Mouse (Mus musculus): ENCODE data around the gene Chd9.

The Chd9 gene

DNA sequence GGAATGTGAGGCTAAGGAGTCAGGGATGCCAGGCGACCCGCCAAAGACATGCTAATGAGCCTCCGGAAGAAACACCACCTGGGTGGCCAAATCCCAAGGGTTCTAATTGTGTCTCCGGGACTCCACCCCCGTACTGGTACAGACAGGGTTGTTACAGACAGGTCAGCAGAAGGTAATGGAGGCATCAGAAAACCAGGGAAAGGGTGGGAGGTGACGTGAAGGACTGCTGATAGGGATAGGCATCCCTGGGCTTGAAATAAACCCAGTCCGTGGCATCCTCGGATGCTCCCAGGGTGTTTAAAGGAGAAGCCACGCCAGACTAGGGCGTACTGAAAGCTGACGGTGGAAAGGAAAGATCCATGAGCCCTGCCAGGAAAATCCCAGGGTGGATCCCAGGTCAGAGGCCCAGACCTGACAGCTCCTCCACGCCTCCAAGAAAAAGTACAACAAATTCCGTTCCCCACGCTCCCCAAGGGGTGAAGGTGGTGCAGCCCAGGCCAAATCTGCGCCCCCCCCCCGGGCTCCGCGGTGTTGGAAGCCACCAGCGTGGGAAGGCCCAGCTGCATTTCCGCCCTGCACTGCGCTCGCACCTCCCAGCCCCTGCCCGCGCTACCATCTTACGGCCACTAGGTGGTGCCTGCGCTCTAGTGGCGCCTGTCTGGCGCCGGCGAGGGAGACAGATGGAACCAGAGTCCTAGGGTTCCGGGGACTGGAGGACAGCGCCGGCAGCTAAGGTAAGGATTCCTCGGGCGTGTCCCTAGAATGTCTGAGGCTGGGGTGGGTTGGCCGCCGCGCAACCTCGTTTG is at the start of gene Chd9:
Gene Chd9, plus strand, starts transcription at position 172 of the 806 bp plus-strand sequence.
- DNase-seq (ENCODE audit: low spot score), result peak; percentile 96

DNA sequence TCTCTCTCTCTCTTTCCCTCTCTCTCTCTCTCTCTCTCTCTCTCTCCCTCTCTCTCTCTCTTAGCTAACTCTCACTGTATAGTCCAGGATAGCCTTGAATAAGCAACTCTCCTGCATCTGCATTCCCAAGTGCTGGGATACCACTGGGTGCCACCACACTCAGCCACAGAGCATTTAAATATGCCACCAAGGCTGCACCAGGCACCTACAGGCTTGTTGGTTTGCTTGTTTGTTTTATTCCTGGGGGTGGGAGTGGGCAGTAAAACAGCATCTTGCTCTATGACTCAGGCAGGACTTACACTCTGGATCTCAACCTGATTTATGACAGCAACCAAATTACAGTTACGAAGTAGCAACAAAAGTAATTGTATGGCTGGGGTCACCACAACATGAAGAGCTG is 36.5 kb upstream of the Chd9 start:
- DNase-seq (ENCODE audit: low spot score), result no peak

DNA sequence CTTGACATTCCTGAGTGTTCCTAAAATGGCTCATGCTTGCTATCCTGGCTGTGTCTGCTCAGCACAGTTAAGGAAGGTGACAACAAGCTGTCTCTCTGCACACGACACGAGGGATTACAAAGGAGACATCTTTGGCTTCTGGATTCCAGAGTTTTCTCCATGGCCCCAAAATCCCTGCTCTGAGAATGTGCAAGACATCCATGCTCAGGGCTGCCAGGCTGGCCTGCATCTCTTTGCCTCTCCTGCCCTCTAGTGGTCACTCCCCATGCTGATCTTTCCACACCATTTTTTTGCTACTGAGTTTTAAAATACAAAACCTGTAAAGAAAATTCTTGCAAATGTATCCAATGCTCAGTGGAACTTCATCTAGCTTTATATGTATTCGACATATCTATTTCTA is 34.4 kb upstream of the Chd9 start:
- peak; percentile 90 for DNase-seq (ENCODE audit: low spot score)

DNA sequence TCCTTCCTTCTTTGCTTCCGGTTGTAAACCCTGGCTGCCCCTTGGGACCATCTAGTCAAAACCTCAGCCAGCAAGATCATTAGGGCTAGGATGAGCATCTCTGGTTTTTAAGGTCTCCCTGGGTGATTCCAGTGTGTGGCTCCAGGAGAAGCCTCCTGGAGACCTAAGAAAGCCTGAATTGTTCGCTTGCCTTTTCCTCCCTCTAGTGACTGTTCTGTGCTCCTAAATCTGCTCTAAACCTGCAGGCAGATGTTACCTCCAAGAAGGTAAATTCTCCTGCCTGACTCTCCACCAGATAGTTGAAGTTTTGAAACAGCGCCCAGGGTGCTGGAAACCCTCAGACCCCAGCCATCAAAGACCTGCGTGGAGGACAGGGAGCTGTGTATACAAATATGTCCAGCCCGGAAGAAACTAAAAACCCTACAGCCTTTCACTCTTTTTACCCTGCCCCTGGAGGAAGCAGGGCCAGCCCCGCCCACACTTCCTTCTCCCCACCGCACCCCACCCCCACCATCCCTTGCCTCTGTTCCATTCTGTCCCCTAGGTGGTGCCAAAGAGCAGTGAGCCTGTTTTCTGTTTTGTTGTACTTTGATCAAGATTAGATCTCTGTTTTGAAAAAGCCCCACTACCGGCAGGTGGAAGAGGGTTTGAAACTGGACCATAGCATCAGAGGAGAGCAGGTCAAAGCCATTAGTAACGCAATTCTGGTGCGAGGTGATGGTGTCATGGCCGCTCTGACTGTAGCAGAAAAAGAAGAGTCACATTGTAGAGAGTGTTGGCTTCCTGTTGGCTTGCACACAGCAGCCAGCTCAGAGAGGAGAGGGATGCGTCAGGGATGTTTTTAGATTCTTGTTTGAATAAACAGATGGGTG is 32.9 kb upstream of the Chd9 start:
- peak; percentile 79 for DNase-seq (ENCODE audit: low spot score)

DNA sequence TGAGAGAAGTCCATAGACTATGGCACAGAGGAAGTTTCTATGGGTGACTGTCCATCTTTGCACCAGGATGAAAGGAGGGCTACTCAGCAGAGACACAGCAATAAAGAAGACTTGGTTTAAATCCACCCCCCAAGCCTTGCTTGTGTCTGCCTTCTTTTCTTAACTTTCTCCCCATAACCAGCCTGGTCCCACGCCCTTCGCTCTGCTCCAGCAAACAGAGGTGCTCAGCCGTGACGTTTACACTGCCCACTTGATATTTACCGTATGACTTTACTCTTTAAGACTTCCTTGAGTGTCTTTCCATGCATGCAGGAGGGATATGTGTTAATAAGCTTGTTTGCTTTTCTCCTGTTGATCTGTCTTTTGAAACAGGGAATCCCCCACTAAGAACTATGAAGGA is 28.7 kb upstream of the Chd9 start:
- no peak for DNase-seq (ENCODE audit: low spot score)

DNA sequence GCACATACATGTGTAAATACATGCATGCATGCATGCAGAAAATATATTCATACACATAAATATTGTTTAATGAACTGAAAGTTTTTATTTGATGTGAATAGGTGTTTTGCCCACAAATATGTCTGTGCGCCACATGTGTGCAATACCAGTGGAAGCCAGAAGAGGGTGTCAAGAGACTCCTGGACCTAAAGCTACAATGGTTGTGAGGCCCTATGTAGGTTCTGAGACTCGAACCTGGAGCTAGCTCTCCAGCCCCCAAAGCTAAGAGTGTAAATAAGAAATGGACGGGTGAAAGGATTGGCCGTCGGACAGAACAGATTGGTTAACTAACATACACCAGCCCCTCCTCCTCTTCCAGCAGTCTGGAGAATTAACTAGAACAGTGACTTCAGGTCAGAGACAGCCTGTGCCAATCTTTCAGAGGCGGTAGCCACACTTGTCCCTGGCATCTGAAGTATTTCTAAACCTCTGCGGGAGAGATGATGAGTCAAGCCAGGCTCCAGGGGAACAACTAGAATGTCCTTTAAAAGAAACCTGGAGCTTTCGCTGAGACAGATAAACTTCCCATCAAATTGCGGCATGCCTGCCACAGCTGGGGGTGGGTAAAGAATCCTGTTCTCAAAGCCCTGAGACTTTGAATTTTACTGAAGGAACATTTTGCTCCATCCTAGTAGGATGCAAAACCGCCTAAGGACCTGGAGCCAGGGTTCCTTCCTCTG is 14.4 kb upstream of the Chd9 start:
- peak; percentile 50 for DNase-seq (ENCODE audit: low spot score)

DNA sequence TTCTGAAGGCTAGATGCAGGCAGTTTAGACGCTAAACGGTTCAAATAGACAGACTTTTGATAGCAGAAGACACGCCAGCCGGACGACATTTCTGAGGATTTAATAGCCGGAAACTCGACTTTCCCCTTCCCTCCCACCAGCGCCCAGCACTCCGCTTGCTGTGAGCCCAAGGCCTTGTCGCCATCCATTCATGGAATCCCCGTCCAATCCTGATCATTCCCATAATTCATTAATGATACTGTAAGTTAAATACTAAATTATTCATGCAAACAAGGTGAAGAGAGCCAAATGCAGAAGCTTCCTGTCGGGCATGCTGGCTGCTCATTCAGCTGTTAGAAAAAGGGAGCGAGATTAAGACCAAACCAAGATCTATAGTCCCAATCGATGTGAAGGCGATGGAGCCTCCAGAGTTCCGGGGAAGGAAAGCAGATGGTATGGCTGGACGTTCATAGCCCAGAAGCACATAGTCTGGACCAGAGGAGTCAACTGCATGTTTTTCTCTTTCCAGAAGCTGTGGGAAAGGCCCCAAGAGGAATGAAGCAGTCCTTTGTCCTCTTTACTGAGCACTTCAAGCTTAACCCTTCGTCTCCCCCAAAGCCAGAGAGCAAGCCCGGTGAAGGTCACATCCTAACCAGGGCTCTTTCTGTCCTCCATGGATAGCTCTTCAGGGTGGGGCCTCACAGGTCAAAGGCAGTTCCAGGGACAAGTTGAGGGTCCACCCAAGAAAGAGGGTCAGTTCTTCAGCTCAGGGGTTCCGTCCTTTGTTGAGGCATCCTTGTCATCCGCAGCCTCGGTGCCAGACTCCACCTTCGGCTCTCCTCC is 11.9 kb upstream of the Chd9 start:
- DNase-seq (ENCODE audit: low spot score), result peak; percentile 51

DNA sequence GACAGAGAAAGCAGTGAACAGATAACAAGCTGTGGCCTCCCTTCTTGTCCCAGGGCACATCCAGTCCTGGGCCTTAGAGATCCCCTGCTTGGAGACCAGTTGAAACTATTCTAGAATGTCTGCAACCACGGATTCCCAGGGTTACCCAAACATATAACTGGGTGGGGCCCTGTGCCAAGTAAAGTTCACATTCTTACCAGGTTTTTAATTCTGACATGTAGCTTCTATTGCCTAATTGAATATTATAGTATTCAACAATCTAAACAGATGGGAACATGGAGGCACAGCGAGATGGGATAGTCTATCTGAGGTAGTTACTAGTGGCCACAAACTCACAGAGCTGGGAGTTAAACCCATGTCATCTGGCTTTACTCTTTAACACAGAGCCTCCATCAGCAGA is 10.9 kb upstream of the Chd9 start, which contains the start of gene Gm19935:
Gene Gm19935, minus strand, starts transcription at position 101 of the 400 bp plus-strand sequence.
- no peak for DNase-seq (ENCODE audit: low spot score)

DNA sequence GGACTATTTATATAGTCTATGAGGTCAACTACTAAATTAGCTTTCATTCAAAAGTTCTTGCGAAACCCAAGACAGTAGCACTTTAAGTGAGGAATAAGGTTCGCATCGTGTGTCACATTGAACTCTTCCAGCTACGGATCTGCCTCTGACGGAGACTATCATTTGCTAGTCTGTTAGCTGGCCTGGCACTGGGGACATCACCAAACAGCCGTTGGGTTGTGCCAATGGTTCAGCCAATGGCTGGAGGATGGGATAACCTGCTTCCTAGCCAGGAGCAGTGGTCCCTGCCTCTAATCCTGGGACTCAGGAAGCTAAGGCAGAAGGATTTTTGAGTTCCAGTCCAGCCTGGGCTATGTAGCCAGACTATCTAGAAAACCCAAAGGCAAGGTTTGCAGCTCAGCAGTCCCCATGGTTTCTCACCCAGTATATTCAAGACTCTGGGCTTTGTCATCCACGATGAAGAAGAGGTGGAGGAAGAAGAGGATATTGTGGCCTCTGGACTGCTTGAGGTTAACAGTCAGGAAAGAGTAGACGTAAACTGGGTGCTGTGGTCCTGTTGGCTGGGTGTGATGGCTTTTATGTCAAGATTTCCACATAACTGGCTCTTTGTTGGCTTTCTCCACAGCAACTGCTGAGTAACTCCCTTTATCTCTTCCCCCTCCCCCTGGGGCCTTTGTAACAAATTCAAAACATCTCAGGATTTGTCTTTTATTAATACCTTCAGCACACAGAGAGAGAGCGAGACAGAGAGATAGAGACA is 8.4 kb upstream of the Chd9 start:
- no peak for DNase-seq (ENCODE audit: low spot score)

DNA sequence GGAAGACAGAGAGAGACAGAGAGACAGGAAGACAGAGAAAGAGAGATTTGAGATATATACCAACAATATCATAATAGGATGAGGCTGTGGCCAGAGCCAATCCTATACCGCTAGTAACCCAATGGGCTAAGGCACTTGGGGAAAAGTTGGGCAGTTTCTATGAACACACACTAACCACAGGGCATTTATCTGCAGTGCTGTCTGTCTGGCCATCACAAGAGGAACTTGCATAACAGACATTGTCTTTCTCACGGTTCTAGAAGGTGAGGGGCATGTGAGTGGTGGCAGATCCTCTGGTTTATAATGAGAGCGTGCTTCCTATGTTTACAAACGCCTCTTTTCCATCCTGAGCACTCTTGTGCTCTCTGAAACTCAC is 7.8 kb upstream of the Chd9 start:
- DNase-seq (ENCODE audit: low spot score), result no peak

DNA sequence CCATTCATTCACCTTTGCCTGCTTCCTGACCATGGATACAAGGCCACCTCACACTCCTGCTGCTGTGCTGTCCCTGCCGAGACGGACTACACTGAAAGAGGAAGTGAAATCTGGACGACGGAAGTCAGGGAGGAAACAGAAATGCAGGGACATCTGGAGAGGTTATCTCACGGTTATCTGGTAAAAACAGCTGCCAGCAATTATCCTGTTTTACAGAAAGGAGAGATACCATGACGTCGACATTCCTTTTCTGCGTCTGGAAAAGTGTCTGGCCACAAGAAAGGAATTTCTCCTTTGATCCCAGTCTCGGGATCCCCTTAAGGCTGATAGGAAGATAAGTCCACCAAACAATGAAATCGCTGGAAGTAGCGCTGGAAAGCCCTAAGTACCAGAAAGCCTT is 5.7 kb upstream of the Chd9 start:
- no peak for DNase-seq (ENCODE audit: low spot score)

DNA sequence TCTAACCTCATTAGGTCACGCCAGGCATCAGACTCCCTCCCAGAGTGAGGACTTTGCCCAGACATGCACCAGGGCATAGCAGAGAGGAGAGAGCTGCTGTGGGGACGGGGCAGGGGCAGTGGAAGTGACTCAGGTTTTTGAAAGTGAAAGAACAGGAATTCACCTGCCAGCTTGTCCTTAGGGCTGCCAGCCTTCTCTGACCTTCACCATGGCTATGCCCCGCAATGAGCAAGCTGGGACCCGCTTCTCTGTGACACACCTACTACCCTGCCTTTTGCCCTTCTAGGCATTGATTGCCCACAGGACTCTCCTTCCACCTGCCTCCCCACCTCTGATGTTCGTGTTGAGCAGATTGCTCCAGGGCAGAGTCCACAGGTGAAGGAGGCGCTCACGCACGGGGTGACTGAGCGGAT is 2.7 kb upstream of the Chd9 start:
- DNase-seq (ENCODE audit: low spot score), result no peak

DNA sequence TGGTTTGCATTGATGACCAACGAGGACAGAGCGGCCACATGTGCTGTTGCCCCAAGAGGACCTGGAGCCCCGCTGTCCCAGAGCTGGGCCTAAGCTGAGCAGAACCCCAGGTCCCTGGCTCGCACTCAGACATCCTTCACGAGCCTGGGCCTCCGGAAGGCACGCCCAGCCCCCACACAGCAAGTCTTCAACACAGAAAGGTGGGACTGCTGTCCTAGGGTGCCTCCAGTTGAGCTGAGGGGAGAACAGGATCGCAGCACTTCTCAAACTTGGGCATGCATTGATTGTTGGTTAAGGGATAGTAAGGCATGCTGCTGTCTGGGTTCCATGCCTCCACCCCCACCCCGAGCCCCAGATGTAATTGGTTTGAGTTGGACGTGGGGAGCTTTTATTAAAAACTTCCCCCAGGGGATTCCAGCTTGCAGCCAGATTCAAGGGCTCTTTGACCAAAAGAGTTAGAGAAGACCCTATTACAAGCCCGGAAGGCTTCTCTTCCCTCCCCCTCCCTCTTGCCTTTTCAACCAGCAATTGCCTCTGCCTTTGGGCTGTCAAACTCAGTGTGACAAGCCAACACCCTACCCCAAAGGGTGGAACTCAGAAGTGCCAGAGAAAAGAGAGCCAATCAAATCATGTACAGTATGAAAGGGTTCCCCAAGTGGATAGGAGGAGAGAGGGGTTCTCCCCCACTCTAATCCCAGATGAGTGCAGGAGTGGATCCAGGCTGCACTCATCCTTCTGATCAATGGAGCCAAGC is 1.0 kb downstream of the Chd9 start:
- peak; percentile 44 for DNase-seq (ENCODE audit: low spot score)

DNA sequence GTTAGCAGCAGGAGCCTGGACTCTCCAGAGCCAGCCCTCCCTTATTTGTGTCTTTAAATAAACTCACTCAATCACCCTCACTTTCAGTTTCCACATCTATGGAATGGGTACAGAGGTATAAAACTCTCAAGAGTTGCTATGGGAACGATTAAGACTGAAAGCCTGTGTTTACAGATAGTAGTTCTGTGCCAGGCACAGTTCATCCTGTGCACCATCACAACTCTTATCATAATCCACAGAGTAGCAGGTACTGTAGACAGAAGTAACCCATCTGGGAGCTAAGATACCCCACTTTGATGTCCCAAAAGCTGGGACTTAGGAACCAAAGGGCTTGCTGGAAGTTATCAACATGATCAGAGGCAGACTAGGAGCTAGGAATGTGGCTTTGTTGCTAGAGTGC is 1.7 kb downstream of the Chd9 start:
- DNase-seq (ENCODE audit: low spot score), result no peak

DNA sequence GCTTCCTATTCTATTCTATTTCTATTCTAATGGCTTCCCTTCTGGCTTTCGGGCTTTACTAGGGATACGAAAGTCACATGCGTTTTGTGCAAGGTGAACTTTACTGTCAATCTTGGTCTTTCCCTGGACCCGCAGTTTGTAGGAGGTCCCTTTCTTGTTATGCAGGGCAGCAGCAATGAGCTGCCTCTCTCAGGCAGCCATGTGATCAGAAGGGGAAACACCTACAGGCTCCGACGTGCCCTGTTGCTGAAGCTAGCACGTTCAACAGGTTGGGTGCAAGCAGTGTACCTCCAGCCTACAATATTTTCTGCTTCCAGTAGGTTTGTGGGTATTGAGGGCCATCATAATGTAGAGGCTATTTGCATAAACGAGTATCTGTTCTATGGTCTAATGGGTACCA is 2.8 kb downstream of the Chd9 start:
- no peak for DNase-seq (ENCODE audit: low spot score)

DNA sequence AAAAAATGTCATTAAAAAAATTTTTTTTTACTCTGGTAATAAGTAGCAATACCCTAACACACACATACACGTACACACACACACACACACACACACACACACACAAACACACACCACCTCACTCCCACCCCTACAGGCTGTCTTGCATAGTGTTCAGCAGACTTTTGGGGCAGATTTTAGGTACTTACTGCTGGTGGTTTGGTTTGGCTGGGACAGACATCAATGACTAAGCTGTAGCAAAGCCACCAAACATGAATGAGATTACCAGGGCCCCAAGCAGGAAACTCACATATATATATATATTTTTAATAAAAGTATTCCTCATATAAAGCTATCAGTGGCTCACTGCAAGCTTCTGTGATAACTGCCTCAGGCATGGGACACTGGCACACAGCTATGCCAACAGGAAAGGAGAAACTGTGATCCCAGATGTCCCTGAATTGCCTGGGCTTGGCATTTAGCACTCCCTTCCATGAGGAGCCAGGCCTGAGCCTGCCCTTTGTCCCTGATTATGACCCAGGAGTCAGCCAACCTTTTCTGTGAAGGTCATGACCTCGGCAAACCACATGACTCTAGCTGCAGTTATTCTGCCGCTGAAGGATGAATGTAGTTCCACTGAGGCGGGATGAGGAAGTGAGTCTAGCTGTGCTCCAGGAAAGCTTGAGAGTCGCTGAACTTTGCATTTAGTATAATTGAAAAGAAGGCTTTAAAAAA is 4.6 kb downstream of the Chd9 start:
- no peak for DNase-seq (ENCODE audit: low spot score)

DNA sequence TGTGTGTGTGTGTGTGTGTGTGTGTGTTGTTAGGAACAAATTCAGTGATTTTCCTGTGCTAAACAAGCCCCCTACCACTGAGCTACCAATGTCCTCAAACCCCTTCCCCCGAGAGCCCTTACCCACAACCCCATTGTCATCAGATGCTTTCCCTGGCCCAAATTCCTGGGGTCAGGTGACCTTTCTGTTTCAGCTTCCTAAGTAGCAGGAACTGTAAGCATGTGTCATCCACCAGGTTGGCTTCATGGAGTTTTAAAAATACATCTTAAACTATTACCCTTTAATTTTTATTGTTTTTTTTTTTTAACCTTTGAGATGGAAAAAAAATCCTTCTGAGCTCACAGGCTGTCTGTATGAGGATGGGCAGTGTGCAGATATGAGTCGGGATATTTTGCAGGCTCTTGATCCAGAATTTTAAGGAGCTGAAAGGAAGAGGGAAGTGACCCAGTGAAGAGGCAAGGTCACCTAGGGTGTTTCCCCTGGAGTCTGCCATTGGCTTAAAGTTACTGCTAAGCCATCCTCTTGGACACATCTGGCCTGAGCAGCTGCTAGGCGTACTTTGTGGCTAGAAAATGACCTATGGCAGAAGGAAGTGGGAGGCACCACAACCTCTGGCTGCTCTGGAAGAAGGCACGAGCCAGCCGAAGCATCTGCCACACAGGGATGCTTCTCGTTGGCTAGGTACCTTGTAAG is 5.6 kb downstream of the Chd9 start:
- DNase-seq (ENCODE audit: low spot score), result no peak

DNA sequence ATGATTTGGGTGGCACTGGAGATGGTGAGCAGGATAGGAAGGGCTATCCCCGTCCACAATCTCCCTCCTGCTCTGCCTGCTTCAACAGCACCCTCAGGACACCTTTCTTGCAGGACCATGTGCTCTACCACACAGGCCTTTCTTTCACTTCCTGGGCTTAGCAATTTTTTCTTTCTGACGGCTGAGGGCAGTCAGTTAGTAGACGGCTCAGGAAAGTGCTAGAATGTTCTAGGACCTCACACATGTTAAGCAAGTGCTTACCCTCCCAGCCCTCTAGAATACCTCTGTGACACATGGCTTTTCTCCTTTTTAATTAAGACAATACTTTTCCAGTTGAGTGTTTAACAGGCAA is 6.1 kb downstream of the Chd9 start:
- no peak for DNase-seq (ENCODE audit: low spot score)

DNA sequence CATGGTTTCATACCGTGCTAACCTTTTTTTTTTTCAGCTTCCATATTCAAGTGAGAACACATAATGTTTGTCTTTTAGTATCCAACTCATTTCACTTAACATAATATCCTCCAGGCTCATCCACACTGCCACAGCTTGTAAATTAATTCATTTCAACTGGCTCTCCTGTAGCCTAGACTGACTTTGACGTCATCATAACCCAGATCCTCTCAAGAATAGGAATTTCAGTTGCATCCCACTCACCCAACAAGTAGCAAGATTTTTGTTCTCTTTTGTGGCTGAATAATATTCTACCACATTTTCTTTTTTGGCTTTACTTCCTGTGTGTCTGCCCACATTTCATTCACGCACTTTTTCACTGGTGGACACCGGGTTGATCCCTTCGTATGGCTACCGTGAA is 9.3 kb downstream of the Chd9 start:
- no peak for DNase-seq (ENCODE audit: low spot score)

All from retina, embryonic 14.5 days (tissue).